ENCODE assay signal across 25 mouse cellular contexts in genomic region chr12:81921785-81922184, GRCm38 (mm10).
"Had no signal": no experiment of that assay in that cellular context is flagged by ENCODE, and none has a peak within 500 bp of the region (broad histone marks: within the 10 kb centered on the region; RNA-seq: fewer than 3 reads in every experiment).

No protein-coding gene starts in this region.

- H3K4me1 ChIP-seq: hindbrain, embryonic 13.5 days; hindbrain, embryonic 15.5 days; kidney, embryonic 15.5 days; limb, embryonic 15.5 days; liver, embryonic 12.5 days had no signal

- H3K4me3 ChIP-seq: gastrocnemius, adult 2 months; heart, embryonic 13.5 days; heart, embryonic 15.5 days; hindbrain, embryonic 13.5 days; hindbrain, embryonic 15.5 days; kidney, embryonic 15.5 days; limb, embryonic 13.5 days; limb, embryonic 15.5 days; liver, embryonic 12.5 days had no signal

- DNase-seq: gastrocnemius, adult 2 months; gastrocnemius, postnatal 10 days; gastrocnemius, postnatal 25 days; heart, adult 18-20 months; heart, postnatal 14 days; heart, postnatal 36 days; kidney, adult 11 months; kidney, adult 2 months; kidney, adult 9 months; kidney, postnatal 14 days; kidney, postnatal 36 days; layer of hippocampus, adult 9-11 months; layer of hippocampus, postnatal 36 days; left cerebral cortex, postnatal 4 days had no signal

- H3K27me3 ChIP-seq: heart, embryonic 13.5 days; heart, embryonic 15.5 days; hindbrain, embryonic 13.5 days; hindbrain, embryonic 15.5 days; kidney, embryonic 15.5 days; limb, embryonic 13.5 days; limb, embryonic 15.5 days; liver, embryonic 12.5 days had no signal

- ATAC-seq: hindbrain, postnatal 0 days; intestine, embryonic 16.5 days; liver, embryonic 12.5 days had no signal

- H3K27ac ChIP-seq: gastrocnemius, adult 2 months; hindbrain, embryonic 13.5 days; hindbrain, embryonic 15.5 days; hindbrain, postnatal 0 days; kidney, embryonic 15.5 days; kidney, postnatal 0 days; limb, embryonic 13.5 days; limb, embryonic 15.5 days; liver, embryonic 12.5 days had no signal
